Mouse (Mus musculus) activated CD4-positive, CD25-positive, alpha-beta regulatory T cell, adult 4 months (primary cell): ENCODE measurements around the gene Stpg1. TPM values are rescaled to one million over a fixed set of nuclear protein-coding genes. Genes with fewer than 3 reads are reported as not detected.

Experiments used
- ATAC-seq: one replicate; pipeline ENCODE4 v1.8.0; 2017
- polyA plus RNA-seq, 2 experiments: library from polyadenylated mRNA; unstranded; fragments of 100-300 nt; shearing (Covaris generic); gene quantifications; one replicate each; pipeline ENCODE4 v1.2.1; 2017

Stpg1 gene
- polyA plus RNA-seq, 2 experiments from 2014 or later, result 0.22 TPM; not detected in 1

DNA sequence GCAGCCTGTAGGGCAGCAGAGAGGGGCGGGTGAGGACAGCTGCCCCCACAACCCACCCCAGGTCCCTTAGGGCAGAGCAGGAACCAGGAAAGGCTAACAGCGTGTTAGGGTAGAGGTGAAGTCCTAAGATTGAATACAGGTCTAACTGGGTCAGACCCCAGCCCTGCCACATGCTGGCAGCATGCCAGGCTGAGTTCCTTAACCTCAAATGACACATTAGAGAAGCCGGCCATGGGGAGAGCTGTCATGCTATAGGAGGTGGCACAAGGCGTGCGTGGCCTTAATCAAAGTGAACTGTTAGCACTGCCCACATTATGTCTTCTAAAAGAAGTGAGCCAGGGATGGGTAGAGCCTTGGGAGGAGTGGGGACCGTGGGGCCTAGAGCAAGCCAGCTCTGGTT, 54.7 kb downstream of the Stpg1 start:
- no peak for ATAC-seq

DNA sequence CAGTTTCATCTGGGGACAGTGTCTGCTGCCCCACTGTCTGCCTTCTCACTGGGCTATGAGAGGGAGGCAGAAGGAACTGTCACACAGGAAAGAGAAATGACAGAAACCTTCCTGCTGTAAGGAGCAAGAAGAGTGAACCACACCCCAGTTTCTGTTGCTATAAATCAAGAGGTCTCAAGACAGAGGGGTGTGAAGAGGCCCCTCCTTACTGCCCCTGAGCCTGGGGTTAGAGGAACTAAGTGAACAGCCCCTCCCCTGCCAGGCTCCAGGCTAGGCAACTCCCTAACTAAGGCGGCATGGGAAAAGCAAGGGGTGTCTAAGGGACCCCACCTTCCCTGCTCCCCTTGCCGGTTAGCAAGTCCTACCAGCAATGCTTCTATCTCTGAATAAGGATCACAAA, 69.2 kb downstream of the Stpg1 start:
- ATAC-seq, result no peak

DNA sequence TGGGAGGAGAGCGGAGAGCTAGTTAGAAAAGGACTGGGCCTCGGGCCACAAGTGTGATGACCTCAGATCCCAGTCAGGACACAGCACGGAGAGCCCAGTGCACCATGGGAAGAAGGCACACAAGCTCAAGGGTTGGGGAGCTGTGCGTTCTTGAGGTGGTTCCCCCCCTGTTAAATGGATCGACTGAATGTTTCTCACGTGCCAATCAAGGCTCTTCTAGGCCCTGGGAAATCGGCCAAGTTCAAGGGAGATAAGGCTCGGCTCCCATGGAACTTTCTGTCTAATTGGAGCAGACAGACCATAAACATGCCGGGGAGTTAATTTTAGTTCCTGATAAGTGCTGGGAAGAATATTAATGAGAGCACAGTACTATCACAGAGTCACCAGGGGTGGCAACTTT, 70.8 kb downstream of the Stpg1 start:
- ATAC-seq, result no peak

DNA sequence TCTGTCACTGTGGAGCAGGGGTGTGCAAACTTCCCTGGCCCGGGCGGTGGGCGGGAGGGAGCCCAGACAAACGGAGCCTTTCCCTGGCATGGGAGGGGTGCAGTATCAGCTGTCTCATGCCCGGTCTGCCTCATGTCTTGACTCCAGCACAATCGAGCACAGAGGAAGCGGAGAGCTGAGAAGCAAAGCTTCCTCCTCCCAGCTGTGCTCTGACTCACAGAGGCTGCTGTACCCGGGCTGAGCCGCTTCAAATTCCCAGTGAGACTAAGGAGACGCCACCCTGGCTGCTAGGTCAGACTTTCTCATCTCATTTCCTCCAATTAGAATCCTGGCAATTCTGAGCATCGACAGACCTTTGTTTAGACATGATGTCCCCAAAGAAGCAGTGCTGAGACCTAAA, 72.5 kb downstream of the Stpg1 start:
- no peak for ATAC-seq

DNA sequence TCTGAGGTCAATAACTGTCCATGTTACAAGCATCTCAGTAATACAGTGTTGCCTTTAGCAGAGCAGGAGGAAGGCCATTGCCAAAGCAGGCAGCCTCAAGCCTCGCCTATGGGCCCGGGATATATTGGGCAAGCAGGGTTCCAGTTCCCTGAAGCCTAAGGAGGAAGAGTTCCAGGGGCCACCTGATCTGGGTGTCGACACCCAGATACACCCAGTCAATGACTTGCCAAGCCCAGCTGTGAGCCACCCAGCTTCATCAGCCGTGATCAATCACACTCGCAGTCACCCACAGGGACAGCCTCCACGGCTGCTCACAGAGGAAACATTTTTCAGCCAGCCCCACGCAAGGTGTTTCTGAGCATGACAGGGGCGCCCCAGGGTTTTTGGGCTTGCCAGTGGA, 72.9 kb downstream of the Stpg1 start:
- no peak for ATAC-seq

DNA sequence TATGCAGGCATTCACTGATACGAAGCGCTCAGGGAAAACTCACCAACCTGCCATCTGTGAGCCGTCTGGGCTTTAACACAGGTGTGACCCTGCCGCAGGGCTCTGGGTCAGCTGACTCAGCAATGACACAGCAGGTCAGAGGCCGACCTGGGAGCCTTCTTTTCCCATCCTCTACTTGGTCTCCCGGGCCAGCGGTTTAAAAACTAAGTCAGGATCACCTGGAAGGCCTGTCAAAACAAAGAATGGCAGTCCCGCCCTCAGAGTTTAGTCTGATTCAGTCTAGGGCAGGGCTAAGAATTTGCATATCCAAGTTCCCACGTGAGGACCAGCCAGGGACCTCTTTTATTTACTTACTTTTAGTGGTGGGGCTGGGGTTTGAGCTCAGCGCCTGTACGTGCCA, 74.6 kb downstream of the Stpg1 start:
- no peak for ATAC-seq

DNA sequence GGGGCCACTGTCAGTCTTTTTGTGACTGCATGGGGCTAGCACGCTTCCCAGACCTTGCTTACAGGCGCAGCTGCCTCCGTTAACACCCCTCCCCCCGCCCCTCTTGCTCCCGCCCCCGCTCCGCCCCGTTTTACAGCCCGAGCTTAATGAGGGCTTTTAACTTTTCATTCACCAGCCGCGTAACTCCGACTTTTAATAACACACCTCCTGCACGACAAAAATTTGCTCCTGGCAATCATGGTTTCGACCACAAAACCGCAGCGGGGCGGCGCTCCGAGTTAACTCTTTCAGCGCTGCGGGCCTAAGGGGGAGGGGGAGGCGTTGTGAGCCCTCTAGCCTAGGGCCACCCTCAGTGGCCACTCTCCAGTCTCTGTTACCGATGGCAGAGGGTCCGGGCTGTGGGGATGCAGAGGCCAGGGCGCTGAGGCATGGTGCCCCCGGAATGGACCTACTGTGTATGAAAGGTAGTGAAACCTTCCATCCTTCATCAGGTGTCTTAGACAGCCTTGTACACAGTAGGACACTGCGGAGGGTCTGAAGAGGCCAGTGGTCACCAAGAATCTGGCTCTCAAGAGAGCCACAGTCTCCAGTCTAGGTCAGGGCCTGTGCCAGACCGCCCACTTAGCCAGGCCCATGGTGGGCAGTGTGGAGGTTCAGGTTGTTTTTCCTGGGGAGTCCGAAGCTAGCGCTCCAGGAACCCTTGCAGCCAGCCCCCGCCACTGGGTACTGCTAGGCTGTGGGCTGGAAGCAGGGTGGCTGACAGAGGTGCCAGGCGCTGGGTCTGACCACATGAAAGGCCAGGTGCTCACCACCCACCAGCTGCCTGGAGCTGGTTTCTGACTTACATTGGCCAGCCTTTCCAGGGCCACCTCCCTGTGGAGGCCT, 75.8 kb downstream of the Stpg1 start:
- no peak for ATAC-seq

DNA sequence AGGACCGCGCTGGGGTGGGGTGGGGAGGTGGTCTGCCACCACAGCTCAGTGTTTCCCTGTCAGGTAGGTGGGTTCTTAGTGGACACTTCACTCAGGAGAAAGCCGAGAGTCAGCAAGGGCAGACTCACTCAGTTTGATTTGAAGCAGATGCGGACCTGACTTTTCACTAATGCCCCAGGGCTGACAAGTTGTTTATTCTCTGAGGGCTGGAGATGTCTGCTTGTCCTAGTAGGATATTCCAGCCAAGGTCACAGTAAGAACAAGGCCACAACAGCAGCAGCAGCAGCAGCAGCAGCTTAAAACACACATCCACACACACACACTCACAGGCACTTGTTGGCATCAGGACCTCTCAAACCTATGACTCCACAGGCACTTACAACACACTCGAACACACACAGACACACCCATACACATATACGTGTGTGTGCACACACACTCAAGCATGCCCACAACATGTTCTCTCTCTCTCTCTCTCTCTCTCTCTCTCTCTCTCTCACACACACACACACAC, 76.5 kb downstream of the Stpg1 start:
- ATAC-seq, result no peak

DNA sequence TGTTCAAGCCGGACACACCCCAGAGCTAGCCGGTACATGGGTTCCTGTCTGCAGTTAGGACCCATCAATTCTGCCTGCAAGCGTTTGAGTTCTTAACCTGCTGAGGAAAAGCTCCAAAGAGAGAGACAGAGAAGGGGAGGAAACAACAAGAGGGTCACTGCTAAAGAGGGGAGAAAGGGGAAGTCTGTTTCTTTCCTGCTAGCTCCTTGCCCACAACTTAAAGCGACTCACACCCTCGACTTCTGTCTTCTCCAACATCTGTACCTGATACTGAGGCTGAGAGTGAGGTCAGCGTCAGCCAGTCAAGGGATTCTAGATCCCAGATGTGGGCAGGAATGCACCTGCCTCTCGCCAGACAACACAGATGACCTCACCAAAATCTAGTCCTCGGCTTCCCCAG, 77.7 kb downstream of the Stpg1 start:
- no peak for ATAC-seq

DNA sequence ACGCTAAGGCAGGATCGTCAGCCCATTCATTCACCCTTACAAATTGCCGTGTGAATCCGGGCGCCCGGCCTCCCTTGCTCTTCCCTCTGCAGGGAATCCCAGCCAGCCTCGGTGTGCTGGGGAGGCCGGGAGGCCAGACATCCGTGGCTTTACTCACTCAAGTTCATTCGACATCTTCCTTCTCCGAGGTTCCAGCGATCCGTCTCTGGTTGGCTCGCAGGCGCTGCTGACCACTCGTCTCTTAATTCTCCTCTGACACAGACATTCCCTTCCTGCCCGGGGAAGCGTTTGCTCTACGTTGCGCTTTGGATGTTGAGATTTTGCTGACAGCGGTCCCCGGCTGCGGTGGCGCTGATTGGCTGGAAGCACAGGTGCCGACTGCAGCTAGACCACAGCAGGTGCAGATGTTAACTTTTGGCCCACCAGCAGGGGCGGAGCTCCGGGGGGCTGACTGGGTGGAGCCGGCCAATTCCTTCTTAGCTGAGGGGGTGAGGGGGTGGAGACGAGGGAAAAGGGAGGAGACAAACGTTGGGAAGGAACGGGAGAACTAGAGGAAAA, 78.7 kb downstream of the Stpg1 start, which contains the start of gene Grhl3:
Grhl3 (minus strand) TSS at position 380 of the 558 bp plus-strand sequence.
- no peak for ATAC-seq

DNA sequence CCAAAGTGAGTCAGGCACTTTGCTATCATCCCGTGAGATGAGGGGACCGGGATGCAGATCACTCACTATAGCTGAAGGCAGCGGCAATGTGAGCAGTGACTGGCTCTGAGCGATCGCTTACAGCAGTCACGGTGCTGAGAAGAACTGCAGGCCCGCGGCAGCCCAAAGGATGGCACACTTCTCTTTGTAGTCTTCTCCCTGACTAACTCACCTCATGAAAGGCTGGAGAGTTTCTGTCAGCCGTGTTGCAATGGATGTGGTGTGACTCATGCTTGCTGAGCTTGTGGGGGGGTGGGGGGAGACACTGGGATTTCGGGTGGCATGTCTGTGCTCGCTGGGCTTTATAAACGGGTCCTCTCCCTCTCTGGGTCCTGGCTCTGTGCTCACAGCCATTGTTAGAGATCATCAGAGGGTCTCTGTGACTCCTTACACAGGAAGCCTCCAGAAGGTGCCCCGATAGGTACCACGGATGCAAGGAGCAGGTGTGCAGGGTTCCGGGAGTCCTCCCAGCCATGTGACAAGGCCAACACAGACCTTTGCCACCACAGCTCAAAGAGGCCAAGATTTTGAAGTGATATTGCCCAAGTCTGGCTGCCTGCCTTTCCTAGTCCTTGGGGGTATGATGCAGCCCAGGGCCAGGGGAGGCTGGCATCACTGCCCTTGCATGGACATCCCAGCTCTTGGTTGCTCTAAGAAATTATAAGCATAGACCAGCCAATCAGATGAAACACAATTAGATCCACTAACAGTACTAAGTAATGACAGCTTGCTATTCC, 81.0 kb downstream of the Stpg1 start:
- no peak for ATAC-seq

DNA sequence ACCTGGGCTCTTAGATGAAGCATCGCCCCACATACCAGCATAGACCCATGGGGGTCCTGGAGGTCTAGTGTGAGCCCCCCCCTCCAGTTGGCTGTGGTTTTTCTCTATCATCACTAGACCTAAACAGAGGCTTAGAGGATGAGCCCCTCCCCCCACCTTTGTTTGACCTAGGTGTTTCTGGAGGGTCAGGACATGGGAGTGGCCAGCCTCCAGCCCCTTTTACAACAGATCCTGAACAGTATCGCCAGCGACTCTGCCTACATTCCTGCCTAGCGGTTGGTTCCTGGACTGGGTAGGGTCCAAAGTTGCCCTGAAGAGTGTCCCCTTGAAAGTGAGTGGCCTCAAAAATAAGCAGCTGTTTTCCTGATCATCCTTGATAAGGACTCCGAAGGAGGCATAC, 83.9 kb downstream of the Stpg1 start:
- no peak for ATAC-seq

DNA sequence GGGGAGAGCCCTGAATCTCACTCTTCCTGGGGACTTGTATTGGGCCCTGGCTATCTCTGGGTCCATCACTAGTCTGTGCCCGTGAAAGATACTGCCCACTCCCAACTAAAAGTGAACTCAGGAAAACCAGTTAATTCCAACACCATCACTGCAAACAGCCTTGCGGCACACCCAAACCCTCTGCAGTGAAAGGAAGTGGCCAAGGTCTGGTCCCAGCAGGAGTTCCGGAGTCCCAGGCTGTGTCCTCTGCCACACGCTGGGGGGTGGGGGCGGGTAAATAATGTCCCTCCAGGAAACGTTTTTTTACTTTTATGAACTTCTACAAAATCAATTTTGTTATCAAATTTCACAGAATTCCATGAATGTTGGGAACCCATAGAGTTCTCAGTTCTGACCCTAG, 85.1 kb downstream of the Stpg1 start:
- no peak for ATAC-seq

DNA sequence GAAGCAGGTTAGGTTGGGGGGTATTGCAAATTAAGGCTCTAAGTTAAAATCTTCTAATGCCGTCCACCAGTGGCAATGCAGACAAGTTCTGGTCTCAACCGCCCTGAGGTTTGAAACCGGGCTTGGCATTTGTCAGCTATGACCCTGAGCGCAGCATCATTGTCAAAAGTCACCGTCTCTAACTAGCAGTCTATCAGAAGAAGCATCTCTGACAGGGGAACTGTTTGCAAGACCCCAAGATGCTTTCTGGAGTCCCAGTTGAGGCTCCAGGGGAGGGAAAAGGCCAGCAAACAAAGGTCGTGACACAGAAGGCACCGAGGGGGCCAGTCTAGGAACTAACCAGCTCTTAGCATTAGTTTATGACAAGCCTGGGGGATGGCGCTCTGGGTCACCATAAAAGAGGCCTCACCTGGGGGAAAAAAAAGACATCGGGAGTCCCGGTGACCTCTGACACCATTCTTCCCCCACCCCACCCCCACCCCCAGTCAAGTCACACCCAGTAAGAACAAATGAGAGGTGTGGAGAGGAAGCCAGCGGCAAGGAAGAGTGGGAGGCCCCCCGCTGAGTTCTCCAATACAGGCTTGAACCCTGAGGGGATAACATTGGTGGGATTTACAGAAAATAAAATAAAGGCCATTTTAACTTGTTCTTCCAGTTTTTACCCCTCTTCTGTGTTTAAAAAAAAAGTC, 86.8 kb downstream of the Stpg1 start:
- ATAC-seq, result no peak

DNA sequence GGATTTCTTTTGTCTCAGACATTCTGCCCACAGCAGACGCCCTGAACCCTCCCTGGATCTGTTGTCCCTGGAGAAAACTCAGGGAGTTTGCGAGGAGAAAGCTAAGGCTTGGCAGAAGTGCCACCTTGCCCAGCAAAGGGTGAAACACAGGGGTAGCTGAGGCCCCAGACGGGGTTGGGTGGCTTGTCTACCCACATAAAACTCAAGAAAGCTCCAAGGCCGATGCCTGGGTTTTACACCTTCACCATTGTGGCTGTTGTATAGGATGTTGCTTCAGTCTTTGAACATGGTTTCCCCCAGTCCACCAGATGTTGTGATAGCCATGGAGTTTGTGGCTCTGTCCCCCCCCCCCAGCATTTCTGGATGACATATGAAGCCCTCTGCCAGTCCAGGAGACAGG, 90.2 kb downstream of the Stpg1 start:
- no peak for ATAC-seq

Other genes with a start within 250 kb of the Stpg1 start
- 1 to 10 TPM; 4.5 to 8.8 TPM for gene Clic4, start 222.0 kb upstream of the Stpg1 start, polyA plus RNA-seq
- 100 to 1,000 TPM; 205 to 216 TPM for gene Srrm1, start 141.5 kb upstream of the Stpg1 start, polyA plus RNA-seq
- gene Ncmap, start 96.6 kb upstream of the Stpg1 start, polyA plus RNA-seq, result 10 to 100 TPM; 22.3 to 52.3 TPM
- gene Rcan3, start 60.9 kb upstream of the Stpg1 start, polyA plus RNA-seq, result 10 to 100 TPM; 14.6 to 23.0 TPM
- 10 to 100 TPM; 12.5 to 13.9 TPM for gene Nipal3, start 248 bp downstream of the Stpg1 start, polyA plus RNA-seq
- gene Grhl3, start 78.8 kb downstream of the Stpg1 start, polyA plus RNA-seq, result not detected
- gene Ifnlr1, start 191.5 kb downstream of the Stpg1 start, polyA plus RNA-seq, result under 1 TPM in 1 of 2 experiments, not detected in 1; 0.08 TPM
- gene Il22ra1, start 233.4 kb downstream of the Stpg1 start, polyA plus RNA-seq, result not detected